Mouse (Mus musculus) adrenal gland, postnatal 4 days (tissue): ENCODE data around the gene Ifna6. TPM values are rescaled to one million over a fixed set of nuclear protein-coding genes. Genes with fewer than 3 reads are reported as not detected.
A peak's percentile ranks its signal among the peaks of the same experiment; 100 is the strongest.

Source experiments
- DNase-seq, 2 experiments: peaks; one replicate each; pipeline ENCODE4 v3.0.0; 2021 to 2022; ENCODE audit warnings: low spot score in 2 of 2, mixed read lengths in 2 of 2
- total RNA-seq, 2 experiments: library from RNA; stranded (reverse); gene quantifications; 2 replicates each; pipeline ENCODE4 v1.2.3; 2021

Ifna6 gene
- total RNA-seq, 2 experiments from 2014 or later: not detected

DNA sequence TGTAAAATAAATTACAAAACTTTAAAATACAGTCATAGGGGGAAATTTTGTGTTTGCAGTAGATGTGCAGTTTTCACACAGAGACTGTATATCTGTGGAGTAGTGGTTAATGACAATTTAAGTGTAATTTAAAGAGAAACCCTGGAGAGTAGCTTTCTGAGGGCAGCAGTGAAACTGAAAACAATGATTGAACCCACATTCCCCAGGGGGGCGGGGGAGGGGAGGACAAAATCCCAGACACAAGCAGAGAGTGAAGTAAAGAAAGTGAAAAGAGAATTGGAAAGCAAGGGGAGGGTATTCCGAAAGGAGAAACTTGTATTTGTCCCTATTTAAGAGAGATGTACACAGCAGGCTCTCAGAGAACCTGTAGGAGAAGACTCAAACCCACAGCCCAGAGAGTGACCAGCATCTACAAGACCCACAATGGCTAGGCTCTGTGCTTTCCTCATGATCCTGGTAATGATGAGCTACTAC, 14.3 kb downstream of the Ifna6 start, which contains the start of gene Ifna4:
TSS of gene Ifna4 (plus strand) at position 424 of the 474 bp plus-strand sequence.
- DNase-seq: no peak

- DNase-seq: no peak
These were observed 18.1 kb downstream of the Ifna6 start for GRCm38 (mm10) chr4:88845334-88845733.

- DNase-seq: no peak
These were observed 22.5 kb downstream of the Ifna6 start, which contains the start of gene Ifna1 for GRCm38 (mm10) chr4:88849698-88850097. TSS of gene Ifna1 (plus strand) at chr4:88850087.

- DNase-seq: no peak
These were observed 24.0 kb downstream of the Ifna6 start for GRCm38 (mm10) chr4:88851026-88851763.

GRCm38 (mm10) chr4:88859214-88859613, 32.0 kb downstream of the Ifna6 start:
- no peak for DNase-seq

DNA sequence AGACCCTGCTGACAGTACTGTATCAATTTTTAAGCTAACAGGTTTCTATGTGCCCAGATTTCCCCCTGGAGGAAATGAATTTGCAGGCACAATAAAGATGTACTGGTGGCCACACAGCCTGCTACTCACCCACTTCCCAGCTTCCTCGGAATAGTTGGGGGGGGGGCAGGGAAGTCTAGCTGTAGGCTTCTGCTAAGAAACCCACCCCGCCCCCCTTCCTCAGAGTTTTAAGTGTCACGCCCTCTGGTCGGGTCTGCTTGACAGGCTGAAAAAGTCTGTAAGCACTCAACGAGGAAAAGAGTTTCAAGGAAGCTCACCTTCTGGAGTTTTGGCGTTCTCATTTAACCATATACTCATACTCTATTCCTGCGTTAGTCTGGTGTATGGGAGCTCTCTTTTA, 36.1 kb downstream of the Ifna6 start:
- no peak for DNase-seq

- no peak for DNase-seq
These were observed 37.4 kb downstream of the Ifna6 start for GRCm38 (mm10) chr4:88864599-88864998.

DNA sequence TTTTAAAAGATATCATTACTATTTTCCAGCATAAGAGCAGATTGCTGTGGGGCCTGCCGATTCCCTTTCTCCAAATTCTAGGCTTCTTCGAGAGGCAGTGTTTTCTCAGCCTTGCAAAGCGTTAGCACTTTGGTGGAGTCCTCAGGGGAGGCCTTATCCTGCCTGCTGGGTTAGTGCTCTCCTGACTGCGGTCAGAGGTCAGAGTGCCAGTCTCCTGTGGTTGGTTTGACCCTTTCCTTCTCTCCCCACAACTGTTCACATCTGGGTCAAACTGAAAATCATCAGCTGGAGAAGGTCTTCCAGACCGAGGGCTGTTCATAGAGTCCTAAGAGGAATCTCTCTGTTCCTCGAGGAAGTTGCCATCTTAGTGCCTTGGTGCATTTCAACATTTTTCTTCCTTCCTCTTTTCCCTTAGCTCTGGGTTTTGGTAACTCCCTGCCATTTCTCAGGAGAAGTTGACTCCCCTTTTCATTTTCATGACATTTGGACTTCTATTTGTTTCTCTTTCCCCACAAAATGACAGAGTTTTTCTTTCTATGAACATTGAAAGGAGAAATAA, 37.9 kb downstream of the Ifna6 start:
- no peak for DNase-seq

DNA sequence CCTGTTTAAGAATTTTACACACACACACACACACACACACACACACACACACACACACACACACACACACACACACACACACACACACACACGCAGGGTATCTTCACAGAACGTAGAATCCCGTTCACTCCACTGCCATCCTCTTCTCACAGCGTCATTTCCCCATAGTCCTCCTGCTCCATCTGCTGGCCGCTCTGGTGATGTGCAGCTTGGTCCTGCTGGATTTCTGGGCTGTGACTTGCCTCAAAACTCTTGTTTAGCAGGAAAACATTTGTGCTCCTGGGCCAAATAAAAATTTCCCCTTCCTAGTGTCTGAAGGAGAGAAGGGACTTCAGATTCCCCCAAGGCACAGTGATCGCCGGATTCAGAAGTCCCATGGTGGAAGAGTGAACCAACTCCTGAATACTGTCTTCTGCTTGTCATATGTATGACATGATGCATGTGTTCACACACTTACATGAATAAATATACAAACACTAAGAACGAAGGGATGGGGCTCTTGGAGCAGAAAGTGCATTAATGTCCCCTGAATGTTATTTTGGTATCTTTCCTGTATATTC, 40.2 kb downstream of the Ifna6 start:
- DNase-seq: peak; percentile 47 to 57

DNA sequence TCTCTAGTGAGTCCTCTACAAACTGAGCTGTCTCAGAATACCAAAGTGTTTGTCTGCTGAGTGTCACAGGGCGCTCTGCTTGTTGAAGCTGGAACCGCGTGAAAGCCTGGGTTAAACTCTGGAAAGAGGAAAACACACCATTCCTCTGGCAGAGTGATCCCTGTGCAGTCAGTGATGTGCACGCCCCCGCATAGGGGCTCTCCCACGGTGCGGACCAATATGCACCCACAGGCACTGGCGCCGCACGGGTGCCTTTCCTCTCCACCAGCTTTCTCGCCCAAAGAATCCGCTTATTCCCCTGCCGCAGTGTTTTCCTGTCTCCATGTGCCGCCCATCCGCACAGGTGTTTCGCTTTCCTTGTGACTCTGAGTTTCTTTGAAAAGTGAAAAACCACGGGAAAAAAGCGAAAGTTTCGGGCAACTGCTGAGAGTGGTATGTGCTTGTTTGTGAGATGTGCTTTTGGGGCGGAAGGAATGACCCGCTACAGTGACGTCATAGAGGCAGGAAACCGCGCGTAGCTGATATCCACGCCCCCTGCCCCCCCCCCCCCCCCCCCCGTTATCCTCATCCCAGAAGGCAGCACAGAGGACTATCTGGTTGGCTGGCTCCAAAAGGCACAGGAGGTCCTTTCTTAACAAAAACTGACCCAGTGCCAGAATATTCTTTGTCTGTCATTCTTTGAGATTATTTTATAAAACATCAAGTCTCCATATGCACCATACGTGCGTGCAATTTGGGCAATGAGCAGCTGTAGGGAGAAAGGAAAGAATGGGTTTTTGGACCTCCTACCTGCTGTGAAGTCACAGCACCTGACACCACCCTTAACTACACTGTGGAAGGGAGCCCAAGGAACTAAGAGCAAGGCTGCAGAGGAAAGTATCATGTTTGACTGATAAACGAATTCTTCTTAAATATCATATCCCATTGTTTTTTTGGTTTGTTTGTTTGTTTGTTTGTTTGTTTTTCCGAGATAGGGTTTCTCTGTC, 41.0 kb downstream of the Ifna6 start:
- no peak for DNase-seq

GRCm38 (mm10) chr4:88872691-88873090, 45.5 kb downstream of the Ifna6 start:
- no peak for DNase-seq

GRCm38 (mm10) chr4:88875435-88876095, 48.3 kb downstream of the Ifna6 start:
- DNase-seq: no peak

GRCm38 (mm10) chr4:88876520-88876919, 49.3 kb downstream of the Ifna6 start:
- DNase-seq: no peak

Other genes with a start within 250 kb of the Ifna6 start
- gene Ifna9, start 235.0 kb upstream of the Ifna6 start, total RNA-seq: not detected
- gene Ifna12, start 224.0 kb upstream of the Ifna6 start, total RNA-seq: not detected
- not detected for gene C87499, start 193.0 kb upstream of the Ifna6 start, total RNA-seq
- not detected for gene Ifna13, start 183.0 kb upstream of the Ifna6 start, total RNA-seq
- not detected for gene Ifna16, start 150.5 kb upstream of the Ifna6 start, total RNA-seq
- not detected for gene Ifna2, start 143.5 kb upstream of the Ifna6 start, total RNA-seq
- not detected for gene Ifnab, start 136.1 kb upstream of the Ifna6 start, total RNA-seq
- gene Gm26566, start 105.6 kb upstream of the Ifna6 start, total RNA-seq: under 1 TPM; 0.31 to 0.48 TPM
- gene Klhl9, start 105.0 kb upstream of the Ifna6 start, total RNA-seq: 10 to 100 TPM; 85.2 to 88.5 TPM
- gene Gm13271, start 72.5 kb upstream of the Ifna6 start, total RNA-seq: not detected
- not detected for gene Gm13283, start 67.3 kb upstream of the Ifna6 start, total RNA-seq
- gene Gm13290, start 53.6 kb upstream of the Ifna6 start, total RNA-seq: not detected
- not detected for gene Gm13289, start 50.5 kb upstream of the Ifna6 start, total RNA-seq
- gene Gm13272, start 47.6 kb upstream of the Ifna6 start, total RNA-seq: not detected
- gene Ifnz, start 45.3 kb upstream of the Ifna6 start, total RNA-seq: not detected
- not detected for gene Gm13276, start 41.7 kb upstream of the Ifna6 start, total RNA-seq
- not detected for gene Gm13277, start 38.8 kb upstream of the Ifna6 start, total RNA-seq
- not detected for gene Gm13278, start 35.9 kb upstream of the Ifna6 start, total RNA-seq
- gene Gm13275, start 32.9 kb upstream of the Ifna6 start, total RNA-seq: not detected
- not detected for gene Gm13279, start 30.0 kb upstream of the Ifna6 start, total RNA-seq
- under 1 TPM in 1 of 2 experiments, not detected in 1; 0.50 TPM for gene Gm13285, start 27.8 kb upstream of the Ifna6 start, total RNA-seq
- not detected for gene Gm13287, start 24.2 kb upstream of the Ifna6 start, total RNA-seq
- gene Gm13288, start 21.9 kb upstream of the Ifna6 start, total RNA-seq: not detected
- gene Ifna7, start 11.2 kb upstream of the Ifna6 start, total RNA-seq: not detected
- gene Ifna11, start 7.5 kb upstream of the Ifna6 start, total RNA-seq: not detected
- gene Ifna5, start 8.1 kb downstream of the Ifna6 start, total RNA-seq: not detected
- not detected for gene Ifna4, start 14.4 kb downstream of the Ifna6 start, total RNA-seq
- gene Ifna1, start 22.7 kb downstream of the Ifna6 start, total RNA-seq: not detected
- not detected for gene Ifne, start 52.8 kb downstream of the Ifna6 start, total RNA-seq